Mouse (Mus musculus) lung, embryonic 14.5 days (tissue): ENCODE measurements around the gene Mvd. TPM values are rescaled to one million over a fixed set of nuclear protein-coding genes. Genes with fewer than 3 reads are reported as not detected.
A peak's percentile ranks its signal among the peaks of the same experiment; 100 is the strongest.

Source experiments
- ATAC-seq: fragments of 200-750 bp; cut with Nextera tagmentation; 2 replicates; pipeline ENCODE4 v1.8.0; 2017; ENCODE audit warnings: mild to moderate bottlenecking, moderate TSS enrichment, moderate library complexity; ENCODE audit not compliant: insufficient read depth
- DNase-seq: peaks from one replicate; pipeline ENCODE4 v3.0.0-alpha.2; 2015
- H3K27ac ChIP-seq: fragments of 300-500 bp; sonication (generic); 2 replicates; pipeline ENCODE4 v1.5.1; 2014; ENCODE audit warnings: low read depth, mild to moderate bottlenecking, moderate library complexity
- H3K27me3 ChIP-seq: fragments of 300-500 bp; sonication (generic); 2 replicates; pipeline ENCODE4 v1.6.1; 2014; ENCODE audit warnings: low read length, control low read depth; ENCODE audit not compliant: insufficient read depth
- H3K36me3 ChIP-seq: fragments of 300-500 bp; sonication (generic); 2 replicates; pipeline ENCODE4 v1.6.1; 2014; ENCODE audit warnings: control low read depth; ENCODE audit not compliant: insufficient read depth
- H3K4me1 ChIP-seq: fragments of 300-500 bp; sonication (generic); 2 replicates; pipeline ENCODE4 v1.6.1; 2014; ENCODE audit warnings: antibody characterized with exemption, control low read depth; ENCODE audit not compliant: insufficient read depth
- H3K4me2 ChIP-seq: fragments of 300-500 bp; sonication (generic); 2 replicates; pipeline ENCODE4 v1.6.1; 2014; ENCODE audit warnings: mild to moderate bottlenecking
- H3K4me3 ChIP-seq: fragments of 300-500 bp; sonication (generic); 2 replicates; pipeline ENCODE4 v1.5.1; 2014; ENCODE audit warnings: low read depth, low read length
- H3K9ac ChIP-seq: fragments of 300-500 bp; sonication (generic); 2 replicates; pipeline ENCODE4 v1.6.1; 2014
- H3K9me3 ChIP-seq: fragments of 300-500 bp; sonication (generic); 2 replicates; pipeline ENCODE4 v1.6.1; 2016; ENCODE audit warnings: low read depth, low read length, control low read depth
- CTCF ChIP-seq: IDR thresholded peaks from 2 replicates; pipeline ENCODE4 v1.5.1; 2016; ENCODE audit warnings: antibody characterized with exemption, low read depth
- WGBS: fragments of 180-500 bp; shearing (Covaris S2); extraction: QIAGEN DNeasy Blood & Tissue Kit; methylation state at CpG from one replicate; pipeline ENCODE4 v1.1.7; 2014; 5-methylcytosine and 5-hydroxymethylcytosine counted together
- polyA plus RNA-seq: library from polyadenylated mRNA; unstranded; fragments of >200 nt; fragmentation: Nextera tagmentation; extraction: Ambion mirVana; gene quantifications from 2 replicates; pipeline ENCODE4 v1.2.1, GENCODE M21; 2014

The Mvd gene
- 27.1 and 29.5 TPM in 2 replicates for polyA plus RNA-seq

DNA sequence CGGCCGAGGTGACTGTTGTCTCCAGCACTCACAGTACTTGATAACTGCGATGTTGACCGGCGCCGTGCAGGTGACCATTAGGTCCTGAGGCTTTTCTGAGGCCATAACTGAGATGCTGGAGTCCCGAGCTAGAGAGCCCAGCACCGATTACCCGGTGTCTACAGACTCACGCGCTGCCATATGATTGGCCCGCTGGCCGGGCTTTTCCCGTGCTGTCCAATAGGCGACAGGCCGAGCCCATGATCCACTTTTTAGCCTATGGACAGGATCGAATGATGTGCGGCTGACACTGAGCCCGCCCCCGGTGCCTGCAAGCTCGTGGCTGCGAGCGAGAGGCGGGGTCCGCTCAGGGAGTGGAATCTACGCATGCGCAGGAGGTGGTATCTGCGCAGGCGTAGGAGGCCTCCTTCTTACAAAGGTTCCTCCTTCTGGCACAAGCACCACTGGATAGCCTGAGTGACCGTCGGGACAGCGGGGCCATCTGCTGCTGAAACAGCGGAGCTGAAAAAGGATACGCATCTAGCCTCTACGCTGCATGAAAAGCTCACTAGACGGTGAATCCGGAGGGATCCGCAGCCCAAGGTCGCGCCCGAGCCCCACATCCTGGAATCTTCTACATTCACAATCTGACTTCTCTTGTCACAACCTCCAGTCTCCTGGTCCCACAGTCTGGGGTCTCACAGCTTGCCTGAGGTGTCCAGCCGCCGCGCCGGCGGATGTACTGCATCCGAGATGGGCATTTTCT lies at the start of gene Mvd:
TSS of gene Mvd (minus strand) at position 161 of the 745 bp plus-strand sequence.
- H3K4me2 ChIP-seq, result peak within 1 kb of the TSS; percentile 98
- H3K36me3 ChIP-seq, result peaks cover 9% of the 10 kb centered on the region; the same call in 1 of the 2 replicates
- peak within 1 kb of the TSS; percentile 64 for H3K4me3 ChIP-seq
- peaks cover 10% of the 10 kb centered on the region; the same call in 1 of the 2 replicates for H3K4me1 ChIP-seq
- DNase-seq (peak; percentile 100), ATAC-seq (peak; percentile 98)
- H3K27me3 ChIP-seq, result no peaks in the 10 kb centered on the region
- H3K27ac ChIP-seq, result peak within 1 kb of the TSS; percentile 97
- peak within 1 kb of the TSS; percentile 71 for H3K9ac ChIP-seq
- H3K9me3 ChIP-seq, result no peaks in the 10 kb centered on the region
- TF ChIP-seq CTCF, result peak; percentile 46
- WGBS, result under 1% methylated on average over 47 of the region's 47 CpGs

DNA sequence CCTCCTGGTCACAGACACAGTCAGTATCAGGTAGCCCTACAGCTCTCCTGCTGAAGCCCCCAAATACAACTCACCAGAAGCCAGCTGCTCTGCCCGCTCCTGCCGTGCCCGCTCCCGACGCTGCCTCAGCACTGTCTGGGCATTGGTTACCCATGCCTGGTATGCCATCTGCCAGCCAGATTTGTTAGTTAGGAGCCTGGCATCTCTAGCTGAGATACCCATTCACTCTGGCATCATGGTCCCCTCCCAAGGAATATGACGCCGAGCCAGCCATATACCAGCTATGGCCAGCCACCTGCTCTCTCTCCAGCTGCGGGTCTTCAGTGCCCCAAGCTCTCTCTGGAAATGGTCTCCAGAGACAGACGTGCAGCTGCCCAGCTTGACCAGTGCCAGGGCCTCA lies 45.2 kb upstream of the Mvd start:
- peaks cover 98% of the 10 kb centered on the region for H3K36me3 ChIP-seq
- no peak overlapping the region for H3K27ac ChIP-seq
- no peak overlapping the region for H3K4me2 ChIP-seq
- H3K9ac ChIP-seq, result no peak overlapping the region
- H3K9me3 ChIP-seq, result no peaks in the 10 kb centered on the region
- H3K4me1 ChIP-seq, result no peaks in the 10 kb centered on the region
- no peak overlapping the region for H3K4me3 ChIP-seq
- WGBS, result 93% methylated on average over 9 of the region's 9 CpGs
- no peaks in the 10 kb centered on the region for H3K27me3 ChIP-seq
- no peak for TF ChIP-seq CTCF
- DNase-seq (no peak), ATAC-seq (no peak)

DNA sequence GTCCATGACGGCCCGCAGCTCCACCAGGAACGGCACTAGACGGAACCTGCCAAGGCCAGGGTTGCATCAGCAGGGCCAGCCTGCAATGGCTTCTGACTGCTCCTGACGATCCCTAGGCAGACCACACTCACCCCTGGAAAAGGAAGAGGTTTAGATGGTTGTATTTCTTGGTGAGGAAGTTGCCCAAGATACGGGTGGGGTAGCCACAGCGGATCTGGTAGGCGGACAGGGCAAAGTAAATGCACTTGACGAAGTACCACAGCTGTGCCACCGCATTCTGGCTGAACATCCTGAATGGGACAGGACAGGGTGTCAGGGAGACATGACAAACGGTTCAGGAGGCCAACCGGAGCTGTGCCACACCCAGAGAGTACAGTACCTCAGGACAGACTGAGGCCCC lies 41.6 kb upstream of the Mvd start:
- Histone ChIP-seq H3K9me3 (no peaks in the 10 kb centered on the region), H3K4me3 (no peak overlapping the region), H3K9ac (no peak overlapping the region), H3K4me1 (no peaks in the 10 kb centered on the region), H3K36me3 (peaks cover 96% of the 10 kb centered on the region), H3K27me3 (no peaks in the 10 kb centered on the region), H3K4me2 (no peak overlapping the region), H3K27ac (no peak overlapping the region)
- no peak for TF ChIP-seq CTCF
- DNase-seq (no peak), ATAC-seq (no peak)
- 80% methylated on average over 12 of the region's 12 CpGs for WGBS

DNA sequence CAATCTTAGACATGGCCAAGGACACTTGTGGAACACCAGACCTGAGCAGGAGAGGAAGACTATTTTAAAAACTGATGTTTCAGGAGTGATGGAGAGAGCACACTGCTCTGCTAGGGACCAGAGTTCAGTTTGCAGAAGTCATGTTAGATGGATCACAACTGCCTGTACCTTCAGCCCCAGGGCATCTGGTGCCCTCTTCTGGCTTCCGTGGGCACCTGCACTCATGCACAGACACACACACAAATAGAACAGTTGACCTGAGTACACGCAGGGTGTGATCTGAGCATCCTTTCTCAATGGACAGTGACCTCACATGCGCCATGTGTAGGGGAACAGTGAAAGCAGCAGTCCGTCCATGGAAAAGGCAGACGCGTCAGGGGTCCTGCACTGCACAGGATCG lies 40.7 kb upstream of the Mvd start:
- no peaks in the 10 kb centered on the region for H3K27me3 ChIP-seq

DNA sequence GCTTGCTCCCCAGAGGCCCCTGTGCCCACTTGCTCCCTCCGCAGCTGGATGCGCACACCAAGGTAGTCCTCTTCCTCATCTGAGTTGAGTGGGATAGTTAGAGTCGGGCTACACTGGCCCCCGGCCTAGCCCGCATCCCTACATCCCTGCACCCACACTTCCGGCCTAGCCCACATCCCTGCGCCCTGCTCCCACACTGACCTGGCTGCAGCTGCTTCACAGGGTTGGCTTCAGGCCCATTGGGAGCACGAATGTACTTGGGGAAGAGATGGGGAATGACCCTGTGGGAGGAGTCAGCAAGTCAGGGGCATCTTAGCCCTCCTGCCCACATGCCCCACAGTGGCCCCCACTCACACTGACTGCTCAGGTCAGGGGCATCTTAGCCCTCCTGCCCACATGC lies 39.2 kb upstream of the Mvd start:
- Histone ChIP-seq H3K36me3 (peaks cover 95% of the 10 kb centered on the region), H3K4me1 (no peaks in the 10 kb centered on the region), H3K4me3 (no peak overlapping the region), H3K27me3 (no peaks in the 10 kb centered on the region), H3K9ac (no peak overlapping the region), H3K4me2 (no peak overlapping the region), H3K9me3 (no peaks in the 10 kb centered on the region), H3K27ac (no peak overlapping the region)
- no peak for TF ChIP-seq CTCF
- no peak for ATAC-seq
- no peak for DNase-seq
- 83% methylated on average over 8 of the region's 8 CpGs for WGBS

More for the DNA sequence above, 40.7 kb upstream of the Mvd start:
- DNase-seq (no peak), ATAC-seq (no peak)
- 96% methylated on average over 7 of the region's 7 CpGs for WGBS
- H3K27ac ChIP-seq, result no peak overlapping the region
- H3K4me1 ChIP-seq, result no peaks in the 10 kb centered on the region
- H3K4me3 ChIP-seq, result no peak overlapping the region
- TF ChIP-seq CTCF, result peak; percentile 27; the same call in 1 of the 2 replicates
- H3K4me2 ChIP-seq, result no peak overlapping the region
- no peaks in the 10 kb centered on the region for H3K9me3 ChIP-seq
- H3K9ac ChIP-seq, result no peak overlapping the region
- peaks cover 97% of the 10 kb centered on the region for H3K36me3 ChIP-seq

DNA sequence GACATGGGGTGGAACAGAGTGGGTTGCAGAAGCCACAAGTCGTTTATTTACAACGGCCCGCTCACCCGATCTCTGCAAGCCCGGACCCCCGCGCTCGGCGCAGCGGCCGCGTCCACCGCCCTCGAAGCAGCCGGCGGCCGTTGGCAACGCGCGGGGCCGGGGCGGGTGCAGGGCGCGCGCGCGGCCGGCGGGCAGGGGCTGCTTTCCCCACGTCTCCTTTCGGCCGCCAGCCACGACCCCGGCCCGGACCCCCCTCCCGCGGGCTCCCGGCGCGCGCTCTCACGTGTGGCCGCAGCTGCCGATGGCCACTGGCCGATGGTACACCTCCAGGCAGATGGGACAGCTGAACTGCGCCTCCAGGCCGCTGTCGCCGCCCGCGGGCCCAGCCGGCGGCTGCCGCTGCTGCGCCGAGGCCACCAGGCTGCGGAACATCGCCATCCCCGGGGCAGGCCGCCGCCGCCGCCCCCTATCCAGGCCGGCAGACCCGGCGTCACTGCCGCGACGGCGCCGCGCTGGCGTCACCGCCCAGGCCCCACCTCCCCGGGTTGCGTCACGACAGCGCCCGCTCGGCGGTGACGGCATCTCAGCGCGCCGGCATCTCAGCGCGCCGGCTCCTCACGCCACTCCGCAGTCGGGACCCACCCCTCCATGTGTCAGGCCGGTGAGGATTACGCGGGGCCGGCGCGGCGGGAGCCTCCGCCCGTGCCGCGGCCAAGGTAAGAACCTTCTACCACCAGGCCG lies 32.5 kb upstream of the Mvd start, which contains the start of the genes Rnf166 and Ctu2:
TSS of gene Rnf166 (minus strand) at position 485 of the 741 bp plus-strand sequence.
TSS of gene Ctu2 (plus strand) at position 564 of the 741 bp plus-strand sequence.
- H3K27me3 ChIP-seq, result no peaks in the 10 kb centered on the region
- ATAC-seq (peak; percentile 89), DNase-seq (peak; percentile 95)
- peak within 1 kb of the TSS; percentile 63; the same call in 1 of the 2 replicates for H3K27ac ChIP-seq
- H3K4me1 ChIP-seq, result no peaks in the 10 kb centered on the region
- peak within 1 kb of the TSS; percentile 84 for H3K9ac ChIP-seq
- H3K4me3 ChIP-seq, result peak within 1 kb of the TSS; percentile 100
- peaks cover 41% of the 10 kb centered on the region for H3K36me3 ChIP-seq
- TF ChIP-seq CTCF, result no peak
- no peaks in the 10 kb centered on the region for H3K9me3 ChIP-seq
- peak within 1 kb of the TSS; percentile 93 for H3K4me2 ChIP-seq
- WGBS, result under 1% methylated on average over 95 of the region's 103 CpGs
